8 mouse cellular contexts compared by ENCODE assay signal in genomic region chr3:38884919-38885418, GRCm38 (mm10). TPM values are rescaled to one million over a fixed set of nuclear protein-coding genes. Genes with fewer than 3 reads are reported as not detected.
A peak's percentile ranks its signal among the peaks of the same experiment; 100 is the strongest.
DNase-seq lines count a peak whose midpoint lies in the region; ATAC-seq and TF ChIP-seq lines count a peak whose summit lies in the region.

No protein-coding gene starts in this region.

- peak; percentile 2; the same call in 1 of the 2 replicates for ATAC-seq in heart, embryonic 14.5 days (ENCODE audit: insufficient number of reproducible peaks, insufficient read depth, low FRiP score, low read depth)
- ATAC-seq in limb, embryonic 13.5 days (ENCODE audit: low FRiP score, low read depth), result peak; percentile 70

- H3K4me1 ChIP-seq in heart, embryonic 10.5 days, result peaks cover 22% of the 10 kb centered on the region
- H3K4me1 ChIP-seq in E14TG2a.4 (replicated peaks; ENCODE audit: low read depth, low read length), result peaks cover 30% of the 10 kb centered on the region
- H3K4me1 ChIP-seq in cortical plate, adult 2 months (ENCODE audit: control insufficient read depth, insufficient read depth, low read length), result no peaks in the 10 kb centered on the region
- peaks cover 11 to 19% of the 10 kb centered on the region in 2 experiments for H3K4me1 ChIP-seq in heart, embryonic 14.5 days (ENCODE audit: control insufficient read depth in 2 of 2, insufficient read depth in 2 of 2, low read length in 2 of 2)
- peaks cover 30% of the 10 kb centered on the region for H3K4me1 ChIP-seq in limb, embryonic 13.5 days
- peaks cover 24% of the 10 kb centered on the region for H3K4me1 ChIP-seq in olfactory bulb, adult 2 months (ENCODE audit: control insufficient read depth, insufficient read depth, low read length)

- H3K27ac ChIP-seq in heart, embryonic 10.5 days, result peak overlapping the region; percentile 87
- peak overlapping the region; percentile 51 for H3K27ac ChIP-seq in cortical plate, adult 2 months (ENCODE audit: insufficient read depth, low read length)
- peak overlapping the region; percentile 95 to 98 for H3K27ac ChIP-seq in heart, embryonic 14.5 days (replicated peaks in 1 of 2; ENCODE audit: control insufficient read depth in 1 of 2, insufficient read depth in 1 of 2, low read depth in 2 of 2, low read length in 2 of 2)
- H3K27ac ChIP-seq in limb, embryonic 13.5 days, result peak overlapping the region; percentile 96
- no peak overlapping the region for H3K27ac ChIP-seq in olfactory bulb, adult 2 months (ENCODE audit: insufficient read depth, low read depth, low read length)

- H3K9ac ChIP-seq in heart, embryonic 14.5 days (ENCODE audit: low read length), result peak overlapping the region; percentile 85
- peak overlapping the region; percentile 92 for H3K9ac ChIP-seq in limb, embryonic 13.5 days

- H3K4me3 ChIP-seq in heart, embryonic 10.5 days, result peak overlapping the region; percentile 87
- H3K4me3 ChIP-seq in E14TG2a.4 (replicated peaks; ENCODE audit: low read length), result peak overlapping the region; percentile 83
- peak overlapping the region; percentile 68 for H3K4me3 ChIP-seq in cortical plate, adult 2 months (ENCODE audit: insufficient read depth, low read length)
- peak overlapping the region; percentile 57 to 88 for H3K4me3 ChIP-seq in heart, embryonic 14.5 days (ENCODE audit: control insufficient read depth in 1 of 2, insufficient read depth in 1 of 2, low read depth in 1 of 2, low read length in 2 of 2)
- peak overlapping the region; percentile 73 for H3K4me3 ChIP-seq in limb, embryonic 13.5 days
- peak overlapping the region; percentile 69 for H3K4me3 ChIP-seq in olfactory bulb, adult 2 months (ENCODE audit: insufficient read depth, low read depth, low read length)

- no peaks in the 10 kb centered on the region for H3K9me3 ChIP-seq in heart, embryonic 10.5 days
- no peaks in the 10 kb centered on the region for H3K9me3 ChIP-seq in E14TG2a.4 (ENCODE audit: low read length)
- H3K9me3 ChIP-seq in heart, embryonic 14.5 days (ENCODE audit: control insufficient read depth, low read length), result no peaks in the 10 kb centered on the region; the same call in 1 of the 2 replicates
- no peaks in the 10 kb centered on the region for H3K9me3 ChIP-seq in limb, embryonic 13.5 days

- peak; percentile 84 for DNase-seq in heart, embryonic 10.5 days (ENCODE audit: low spot score)
- no peak for DNase-seq in heart, adult 18-20 months
- DNase-seq in B cell, adult 2 months, result no peak

- peaks cover 12% of the 10 kb centered on the region; the same call in 1 of the 2 replicates for H3K36me3 ChIP-seq in heart, embryonic 10.5 days
- no peaks in the 10 kb centered on the region for H3K36me3 ChIP-seq in E14TG2a.4 (ENCODE audit: insufficient read depth, low read length)
- H3K36me3 ChIP-seq in heart, embryonic 14.5 days (ENCODE audit: control insufficient read depth, insufficient read depth, low read length), result peaks cover 13% of the 10 kb centered on the region
- peaks cover 22% of the 10 kb centered on the region for H3K36me3 ChIP-seq in limb, embryonic 13.5 days

- H3K27me3 ChIP-seq in heart, embryonic 10.5 days (ENCODE audit: insufficient read depth, poor library complexity, severe bottlenecking), result peaks cover 7% of the 10 kb centered on the region
- H3K27me3 ChIP-seq in E14TG2a.4 (ENCODE audit: insufficient read depth, low read length), result peaks cover 62% of the 10 kb centered on the region
- no peaks in the 10 kb centered on the region for H3K27me3 ChIP-seq in heart, embryonic 14.5 days (ENCODE audit: control insufficient read depth, insufficient read depth, low read length)
- no peaks in the 10 kb centered on the region for H3K27me3 ChIP-seq in limb, embryonic 13.5 days

- TF ChIP-seq POLR2A in cortical plate, adult 2 months (IDR thresholded peaks at IDR 0.05; ENCODE audit: extremely low read depth, insufficient read depth, low read length), result no peak
- TF ChIP-seq POLR2A in olfactory bulb, adult 2 months (IDR thresholded peaks at IDR 0.05; ENCODE audit: insufficient read depth, low read depth, low read length), result no peak

- peak overlapping the region; percentile 99 for H3K4me2 ChIP-seq in heart, embryonic 14.5 days (ENCODE audit: low read length)
- H3K4me2 ChIP-seq in limb, embryonic 13.5 days (replicated peaks), result peak overlapping the region; percentile 96

- TF ChIP-seq CTCF in E14TG2a.4 (conservative IDR thresholded peaks at IDR 0.05; ENCODE audit: low read length), result no peak
- TF ChIP-seq CTCF in cortical plate, adult 2 months (IDR thresholded peaks at IDR 0.05; ENCODE audit: extremely low read depth, insufficient read depth, low read length), result no peak
- TF ChIP-seq CTCF in olfactory bulb, adult 2 months (IDR thresholded peaks at IDR 0.05; ENCODE audit: insufficient read depth, low read depth, low read length), result no peak

- WGBS in heart, embryonic 10.5 days, result 0% methylated on average over 24 of the region's 24 CpGs
- WGBS in heart, embryonic 14.5 days, result 0% methylated on average over 24 of the region's 24 CpGs
- 0% methylated on average over 24 of the region's 24 CpGs for WGBS in limb, embryonic 13.5 days
- WGBS in olfactory bulb, adult 2 months, result under 1% methylated on average over 24 of the region's 24 CpGs

RNA-seq across cellular contexts. Expression of gene Fat4, which starts 1.8 kb away (rescaled TPM):
- polyA plus RNA-seq in heart, embryonic 10.5 days (2016; fragmentation: Nextera tagmentation; extraction: Ambion mirVana), result 2.6 and 3.9 TPM in 2 replicates
- total RNA-seq in heart, adult 18-20 months (2021), result 1 to 10 TPM; 3.9 to 4.0 TPM
- polyA plus RNA-seq in cortical plate, adult 2 months (2012; rRNA removed), result 2.5 and 2.9 TPM in 2 replicates
- 4.2 and 4.9 TPM in 2 replicates for polyA plus RNA-seq in heart, embryonic 14.5 days (2014; fragmentation: Nextera tagmentation; extraction: Ambion mirVana)
- 14.2 and 14.3 TPM in 2 replicates for polyA plus RNA-seq in limb, embryonic 13.5 days (2015; fragmentation: Nextera tagmentation; extraction: Ambion mirVana)
- not detected in 2 replicates for polyA plus RNA-seq in olfactory bulb, adult 2 months (2012; ENCODE audit: insufficient read depth, insufficient read length, low replicate concordance, missing spikeins)
